Mouse (Mus musculus): Measurements from ENCODE around the gene Sstr2. TPM values are rescaled to one million over a fixed set of nuclear protein-coding genes. Genes with fewer than 3 reads are reported as not detected.

Sstr2 gene
- polyA plus RNA-seq, 1 experiment = 0.19 TPM

- no peak for DNase-seq (ENCODE audit: low read depth in 1 of 2, low spot score in 2 of 2)
- H3K27ac ChIP-seq (ENCODE audit: insufficient read depth, low read length) = peak within 1 kb of the TSS; percentile 88
- peaks cover 7% of the 10 kb centered on the region; the same call in 1 of the 2 replicates for H3K4me1 ChIP-seq (ENCODE audit: control insufficient read depth, insufficient read depth, insufficient read length)
- peaks cover 19% of the 10 kb centered on the region for H3K36me3 ChIP-seq (ENCODE audit: control insufficient read depth, insufficient read depth, low read length)
- H3K4me3 ChIP-seq (ENCODE audit: extremely low read depth, insufficient read depth, insufficient read length) = peak within 1 kb of the TSS; percentile 98
- TF ChIP-seq CTCF (IDR thresholded peaks at IDR 0.05; ENCODE audit: extremely low read depth, insufficient read depth, insufficient read length, insufficient replicate concordance) = no peak
- no peak for TF ChIP-seq POLR2A (IDR thresholded peaks at IDR 0.05; ENCODE audit: low read depth, low read length)
- WGBS = 54% methylated on average over 26 of the region's 26 CpGs
- no peaks in the 10 kb centered on the region for H3K27me3 ChIP-seq (ENCODE audit: control insufficient read depth, insufficient read depth, low read length)
These were observed 29.7 kb downstream of the Sstr2 start, which contains the start of gene Cog1 for GRCm38 (mm10) chr11:113648690-113649352. Gene Cog1 (plus strand): TSS chr11:113649169.

- under 1% methylated on average over 88 of the region's 91 CpGs for WGBS
- H3K27me3 ChIP-seq (ENCODE audit: control insufficient read depth, insufficient read depth, low read length) = no peaks in the 10 kb centered on the region
- peak; percentile 35 to 54 for DNase-seq (ENCODE audit: low read depth in 1 of 2, low spot score in 2 of 2)
- H3K4me3 ChIP-seq (ENCODE audit: extremely low read depth, insufficient read depth, insufficient read length) = peak within 1 kb of the TSS; percentile 98
- peaks cover 25% of the 10 kb centered on the region for H3K36me3 ChIP-seq (ENCODE audit: control insufficient read depth, insufficient read depth, low read length)
- peaks cover 7% of the 10 kb centered on the region; the same call in 1 of the 2 replicates for H3K4me1 ChIP-seq (ENCODE audit: control insufficient read depth, insufficient read depth, insufficient read length)
- no peak for TF ChIP-seq CTCF (IDR thresholded peaks at IDR 0.05; ENCODE audit: extremely low read depth, insufficient read depth, insufficient read length, insufficient replicate concordance)
- peak; percentile 59 for TF ChIP-seq POLR2A (IDR thresholded peaks at IDR 0.05; ENCODE audit: low read depth, low read length)
- peak within 1 kb of the TSS; percentile 88 for H3K27ac ChIP-seq (ENCODE audit: insufficient read depth, low read length)
These were observed 30.4 kb downstream of the Sstr2 start, which contains the start of gene Slc39a11 for GRCm38 (mm10) chr11:113649353-113650210. Gene Slc39a11 (minus strand): TSS chr11:113650079.

GRCm38 (mm10) chr11:113651206-113651906 lies 32.2 kb downstream of the Sstr2 start:
- WGBS = 77% methylated on average over 22 of the region's 22 CpGs
- Histone ChIP-seq H3K4me1 (ENCODE audit: control insufficient read depth, insufficient read depth, insufficient read length) (peaks cover 7% of the 10 kb centered on the region; the same call in 1 of the 2 replicates), H3K27me3 (ENCODE audit: control insufficient read depth, insufficient read depth, low read length) (no peaks in the 10 kb centered on the region), H3K27ac (ENCODE audit: insufficient read depth, low read length) (no peak overlapping the region; the same call in 1 of the 2 replicates), H3K4me3 (ENCODE audit: extremely low read depth, insufficient read depth, insufficient read length) (no peak overlapping the region), H3K36me3 (ENCODE audit: control insufficient read depth, insufficient read depth, low read length) (peaks cover 33% of the 10 kb centered on the region)
- TF ChIP-seq POLR2A (IDR thresholded peaks at IDR 0.05; ENCODE audit: low read depth, low read length) (no peak), CTCF (IDR thresholded peaks at IDR 0.05; ENCODE audit: extremely low read depth, insufficient read depth, insufficient read length, insufficient replicate concordance) (no peak)
- no peak for DNase-seq (ENCODE audit: low read depth in 1 of 2, low spot score in 2 of 2)

GRCm38 (mm10) chr11:113651907-113652273 lies 32.7 kb downstream of the Sstr2 start:
- Histone ChIP-seq H3K4me1 (ENCODE audit: control insufficient read depth, insufficient read depth, insufficient read length) (peaks cover 7% of the 10 kb centered on the region; the same call in 1 of the 2 replicates), H3K4me3 (ENCODE audit: extremely low read depth, insufficient read depth, insufficient read length) (no peak overlapping the region), H3K27ac (ENCODE audit: insufficient read depth, low read length) (no peak overlapping the region), H3K36me3 (ENCODE audit: control insufficient read depth, insufficient read depth, low read length) (peaks cover 37% of the 10 kb centered on the region), H3K27me3 (ENCODE audit: control insufficient read depth, insufficient read depth, low read length) (no peaks in the 10 kb centered on the region)
- DNase-seq (ENCODE audit: low read depth in 1 of 2, low spot score in 2 of 2) = peak in 1 of 2 experiments; percentile 16
- TF ChIP-seq POLR2A (IDR thresholded peaks at IDR 0.05; ENCODE audit: low read depth, low read length) = no peak
- TF ChIP-seq CTCF (IDR thresholded peaks at IDR 0.05; ENCODE audit: extremely low read depth, insufficient read depth, insufficient read length, insufficient replicate concordance) = no peak
- 72% methylated on average over 8 of the region's 8 CpGs for WGBS

- 96% methylated on average over 6 of the region's 6 CpGs for WGBS
- H3K36me3 ChIP-seq (ENCODE audit: control insufficient read depth, insufficient read depth, low read length) = peaks cover 40% of the 10 kb centered on the region
- no peak overlapping the region for H3K27ac ChIP-seq (ENCODE audit: insufficient read depth, low read length)
These were observed 33.4 kb downstream of the Sstr2 start for GRCm38 (mm10) chr11:113652516-113652915.

GRCm38 (mm10) chr11:113654105-113654504 lies 35.0 kb downstream of the Sstr2 start:
- no peak for DNase-seq (ENCODE audit: low read depth in 1 of 2, low spot score in 2 of 2)
- no peak overlapping the region for H3K4me3 ChIP-seq (ENCODE audit: extremely low read depth, insufficient read depth, insufficient read length)
- H3K27me3 ChIP-seq (ENCODE audit: control insufficient read depth, insufficient read depth, low read length) = no peaks in the 10 kb centered on the region
- H3K36me3 ChIP-seq (ENCODE audit: control insufficient read depth, insufficient read depth, low read length) = peaks cover 50% of the 10 kb centered on the region
- H3K27ac ChIP-seq (ENCODE audit: insufficient read depth, low read length) = no peak overlapping the region
- H3K4me1 ChIP-seq (ENCODE audit: control insufficient read depth, insufficient read depth, insufficient read length) = peaks cover 3% of the 10 kb centered on the region; the same call in 1 of the 2 replicates
- TF ChIP-seq CTCF (IDR thresholded peaks at IDR 0.05; ENCODE audit: extremely low read depth, insufficient read depth, insufficient read length, insufficient replicate concordance) (no peak), POLR2A (IDR thresholded peaks at IDR 0.05; ENCODE audit: low read depth, low read length) (no peak)
- 96% methylated on average over 15 of the region's 15 CpGs for WGBS

More at GRCm38 (mm10) chr11:113652516-113652915, 33.4 kb downstream of the Sstr2 start:
- H3K4me3 ChIP-seq (ENCODE audit: extremely low read depth, insufficient read depth, insufficient read length) = no peak overlapping the region
- DNase-seq (ENCODE audit: low read depth in 1 of 2, low spot score in 2 of 2) = no peak
- peaks cover 7% of the 10 kb centered on the region; the same call in 1 of the 2 replicates for H3K4me1 ChIP-seq (ENCODE audit: control insufficient read depth, insufficient read depth, insufficient read length)
- H3K27me3 ChIP-seq (ENCODE audit: control insufficient read depth, insufficient read depth, low read length) = no peaks in the 10 kb centered on the region
- no peak for TF ChIP-seq POLR2A (IDR thresholded peaks at IDR 0.05; ENCODE audit: low read depth, low read length)
- TF ChIP-seq CTCF (IDR thresholded peaks at IDR 0.05; ENCODE audit: extremely low read depth, insufficient read depth, insufficient read length, insufficient replicate concordance) = no peak
